Mouse (Mus musculus): ENCODE measurements around the gene Dnaaf2.

Gene Dnaaf2

DNA sequence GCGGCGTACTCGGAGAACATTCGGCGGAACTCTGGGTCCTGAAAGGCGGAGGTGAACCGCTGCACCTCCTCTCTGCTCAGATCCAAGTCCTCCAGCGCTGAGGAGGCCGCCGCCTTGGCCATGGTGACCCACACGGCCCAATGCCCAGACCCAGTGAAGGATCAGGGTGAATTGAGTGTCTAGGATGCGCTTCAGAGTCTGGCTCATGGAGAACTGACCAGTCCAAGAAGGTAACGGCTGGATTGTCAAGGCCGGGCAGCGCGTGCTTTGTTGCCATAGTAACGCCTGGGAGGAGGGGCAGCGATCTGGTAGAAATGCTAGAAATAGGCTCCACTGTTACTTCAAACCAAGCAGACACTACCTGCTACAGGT is at the start of gene Dnaaf2:
TSS of gene Dnaaf2 (minus strand) at position 266 of the 372 bp plus-strand sequence.
- ChIA-PET CTCF (interaction anchor here in 1 of 4 experiments (1.5 kb wide), 1 partner anchor 14 kb away, joined by 6 read pairs; the partner anchor contains the start of genes Mgat2 and Rpl36al), POLR2A (interaction anchor here in 3 of 4 experiments (1.2 to 4.8 kb wide), 12 partner anchors 9 to 101 kb away, joined by 3 to 32 read pairs (median 6); partner anchors contain the start of genes Mgat2 (in 2 of the 3), Rps29 (in 2 of the 3), Lrr1 (in 1 of the 3) and Rpl36al (in 1 of the 3))

DNA sequence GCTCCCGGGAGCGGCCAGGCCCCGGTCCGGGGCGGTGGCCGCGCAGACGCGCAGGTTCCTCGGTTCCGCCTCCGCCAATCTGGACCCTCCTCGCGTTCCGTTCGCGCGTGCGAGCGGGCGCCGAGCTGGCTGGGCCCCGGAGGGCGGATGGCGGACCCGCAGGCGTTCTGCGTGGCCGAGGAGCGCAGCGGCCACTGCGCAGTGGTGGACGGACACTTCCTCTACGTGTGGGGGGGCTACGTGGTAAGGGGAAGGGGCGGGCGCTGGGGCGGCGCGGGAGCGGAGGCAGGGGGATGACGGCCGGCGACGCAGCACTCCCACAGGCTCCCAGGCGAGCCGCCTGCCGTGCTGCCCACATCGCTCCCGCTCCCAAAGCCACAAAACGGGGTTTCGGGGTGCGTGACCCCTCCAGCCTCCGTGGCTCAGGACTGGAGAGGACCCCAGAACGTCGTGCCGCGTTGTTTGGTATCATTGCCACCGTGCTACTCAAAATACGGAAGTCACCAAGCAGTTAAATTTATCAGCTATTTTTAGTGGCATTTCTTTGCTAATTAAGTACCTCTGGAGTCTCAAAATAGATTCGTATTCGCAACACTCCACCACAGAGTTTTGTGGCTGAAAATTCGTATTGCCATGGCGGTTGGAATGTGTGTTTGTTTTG is 43.7 kb upstream of the Dnaaf2 start:
- POLR2A ChIA-PET, result interaction anchor here in 3 of 4 experiments (0.6 to 2.1 kb wide), 9 partner anchors 9 to 87 kb away, joined by 3 to 10 read pairs (median 4); partner anchors contain the start of gene Pole2 (in 1 of the 3)
- CTCF ChIA-PET, result interaction anchor here in 2 of 4 experiments (1.8 to 1.9 kb wide), 2 partner anchors 13 kb away, joined by 4 to 6 read pairs; no protein-coding TSS in a partner anchor

DNA sequence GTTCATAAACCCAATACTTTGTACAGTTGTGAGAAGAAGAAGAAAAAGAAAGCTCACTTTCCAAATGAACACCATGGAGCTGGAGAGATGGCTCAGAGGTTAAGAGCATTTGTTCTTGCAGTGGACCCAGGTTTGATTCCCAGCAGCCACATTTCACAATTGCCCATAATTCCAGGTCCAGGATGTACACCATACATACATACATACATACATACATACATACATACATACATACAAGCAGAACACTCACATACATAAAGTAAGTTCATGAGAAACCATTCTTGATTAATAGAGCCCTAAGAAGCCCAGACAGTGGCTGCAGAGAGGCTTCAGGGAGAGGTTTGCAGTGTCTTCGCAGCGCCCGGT is 43.2 kb upstream of the Dnaaf2 start:
- ChIA-PET CTCF (interaction anchor here in 3 of 4 experiments (0.6 to 1.9 kb wide), 3 partner anchors 12 to 13 kb away, joined by 4 to 6 read pairs (median 4); no protein-coding TSS in a partner anchor), POLR2A (interaction anchor here in 3 of 4 experiments (0.6 to 2.1 kb wide), 7 partner anchors 10 to 459 kb away, joined by 3 to 10 read pairs (median 3); partner anchors contain the start of gene Pole2 (in 1 of the 3))

DNA sequence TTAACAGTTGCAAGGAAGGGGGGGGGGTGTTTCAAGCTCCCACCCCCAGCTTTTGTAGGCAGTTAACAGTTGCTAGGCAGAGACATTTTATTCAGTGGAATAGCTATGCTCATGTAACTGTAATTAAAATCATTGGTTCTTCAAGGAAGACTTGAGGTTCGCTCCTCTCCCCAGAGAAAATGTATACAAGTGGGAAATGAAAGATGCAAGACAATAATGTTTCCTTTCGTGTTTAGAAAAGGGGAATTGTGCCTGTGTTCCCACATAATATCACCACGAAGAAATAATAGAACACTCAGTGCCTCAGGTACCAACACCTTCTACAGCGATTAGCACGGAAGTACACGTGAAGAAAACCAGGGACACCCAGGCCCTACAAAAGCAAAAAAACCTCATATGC is 42.6 kb upstream of the Dnaaf2 start, which contains the start of gene Klhdc1:
TSS of gene Klhdc1 (plus strand) at position 301 of the 400 bp plus-strand sequence.
- CTCF ChIA-PET, result interaction anchor here in 3 of 4 experiments (0.6 to 1.9 kb wide), 3 partner anchors 12 kb away, joined by 4 to 6 read pairs (median 4); no protein-coding TSS in a partner anchor
- POLR2A ChIA-PET, result interaction anchor here in 2 of 4 experiments (0.6 to 2.1 kb wide), 3 partner anchors 10 to 460 kb away, joined by 3 to 10 read pairs (median 3); no protein-coding TSS in a partner anchor

DNA sequence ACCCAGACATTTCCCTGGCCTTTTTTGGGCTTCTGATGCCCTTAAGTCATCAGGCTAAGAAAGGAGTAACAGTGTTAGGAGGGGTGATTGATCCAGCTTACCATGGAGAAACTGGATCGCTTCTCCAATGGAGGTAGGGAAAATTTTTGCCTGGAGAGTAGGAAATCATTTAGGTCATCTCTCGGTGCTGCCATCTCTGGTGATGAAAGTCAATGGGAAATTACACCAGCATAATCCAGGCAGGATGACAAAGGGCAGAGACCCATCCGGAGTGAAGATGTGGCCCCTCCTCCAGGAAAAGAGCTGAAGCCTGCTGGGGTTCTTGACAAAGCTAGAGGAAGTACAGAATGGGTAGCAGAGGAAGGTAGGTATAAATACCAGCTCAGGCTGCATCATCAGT is 40.1 kb upstream of the Dnaaf2 start:
- ChIA-PET POLR2A (interaction anchor here in 3 of 4 experiments (0.6 to 1.2 kb wide), 4 partner anchors 8 to 32 kb away, joined by 3 to 5 read pairs (median 4); partner anchors contain the start of gene Pole2 (in 1 of the 3)), CTCF (interaction anchor here in 1 of 4 experiments (0.6 kb wide), 1 partner anchor 9 kb away, joined by 3 read pairs; no protein-coding TSS in a partner anchor)

DNA sequence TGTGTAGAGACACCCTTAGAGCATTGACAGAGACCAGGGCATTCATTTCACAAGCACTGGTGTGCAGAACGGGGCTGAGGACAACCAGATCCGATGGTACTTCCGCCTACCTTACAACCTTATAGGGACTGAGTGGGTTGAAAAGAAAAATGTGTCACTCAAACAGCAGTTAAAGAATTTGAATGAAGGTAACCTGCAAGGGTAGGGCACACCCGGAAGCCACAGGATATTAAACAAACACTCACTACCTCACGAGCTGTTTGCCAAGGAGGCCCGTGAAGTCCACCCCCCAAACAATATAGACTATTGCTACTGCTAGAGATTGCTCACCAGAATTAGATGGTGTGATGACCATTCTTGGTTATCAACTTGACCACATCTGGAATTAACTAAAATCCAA is 37.6 kb upstream of the Dnaaf2 start:
- CTCF ChIA-PET, result interaction anchor here in 1 of 4 experiments (0.6 kb wide), 1 partner anchor 30 kb away, joined by 4 read pairs; no protein-coding TSS in a partner anchor
- POLR2A ChIA-PET, result no interaction called here

DNA sequence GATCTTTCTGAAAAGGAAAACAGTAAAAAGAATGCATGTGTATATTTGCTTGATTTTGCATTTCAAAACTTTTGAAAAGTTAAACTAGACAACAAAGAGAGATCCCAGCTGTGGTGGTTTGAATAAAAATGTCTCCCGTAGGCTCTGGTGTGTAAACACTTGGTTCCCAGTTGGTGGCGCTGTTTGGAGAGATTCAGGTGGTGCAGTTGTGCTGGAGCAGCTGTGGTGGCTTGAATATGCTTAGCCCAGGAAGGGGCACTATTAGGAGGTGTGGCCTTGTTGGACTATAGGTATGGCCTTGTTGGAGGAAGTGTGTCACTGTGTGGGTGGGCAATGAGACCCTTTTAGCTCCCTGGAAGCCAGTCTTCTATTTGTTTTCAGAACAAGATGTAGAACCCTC is 31.0 kb upstream of the Dnaaf2 start:
- CTCF ChIA-PET, result interaction anchor here (0.5 to 1.9 kb wide), 30 partner anchors 9 to 774 kb away, joined by 3 to 11 read pairs (median 4); partner anchors contain the start of genes Klhdc1 (in 2 of the 4), Gm49383 (in 1 of the 4) and Lrr1 (in 1 of the 4)

DNA sequence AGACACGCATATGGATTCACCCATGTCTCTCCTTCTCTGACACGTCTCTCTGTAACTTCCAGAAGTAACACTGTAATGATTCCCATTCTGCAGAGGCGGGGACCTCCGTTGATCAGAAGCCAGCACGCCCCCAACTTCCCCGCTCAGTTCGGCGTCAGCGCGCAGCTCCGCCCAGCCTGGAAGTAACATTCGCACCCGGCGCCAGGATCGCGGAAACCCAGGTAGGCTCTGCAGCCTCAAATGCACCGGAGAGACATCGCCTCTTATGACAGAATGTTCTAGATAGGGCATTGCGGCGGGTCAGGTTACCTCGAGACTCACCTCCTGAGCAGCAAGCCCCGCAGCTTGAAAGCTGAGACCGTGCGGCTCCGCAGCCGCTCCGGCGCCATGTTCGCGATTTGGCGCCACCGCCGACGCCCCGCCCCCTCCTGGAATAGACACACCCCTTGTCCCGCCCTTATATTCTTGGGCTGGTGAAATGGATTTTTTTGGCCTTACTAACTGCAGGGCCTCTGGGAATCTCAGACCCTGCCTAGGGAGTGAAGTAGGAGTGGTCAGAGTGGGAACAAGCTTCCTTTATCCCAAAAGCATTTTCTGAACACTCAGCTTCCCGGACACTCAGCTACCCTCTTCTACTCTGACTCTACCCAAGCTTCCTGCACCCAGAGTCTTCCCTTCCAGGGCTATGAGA is 29.7 kb upstream of the Dnaaf2 start, which contains the start of gene Pole2:
TSS of gene Pole2 (minus strand) at position 420 of the 691 bp plus-strand sequence.
- POLR2A ChIA-PET, result interaction anchor here in 3 of 4 experiments (0.5 to 5.8 kb wide), 40 partner anchors 9 to 883 kb away, joined by 3 to 35 read pairs (median 4); partner anchors contain the start of genes Rps29 (in 2 of the 3), Arf6 (in 1 of the 3), Gm9887 (in 1 of the 3) and Lrr1 (in 1 of the 3)
- CTCF ChIA-PET, result interaction anchor here in 3 of 4 experiments (0.6 to 1.5 kb wide), 7 partner anchors 14 to 106 kb away, joined by 3 to 8 read pairs (median 3); no protein-coding TSS in a partner anchor

More for the DNA sequence above, 31.0 kb upstream of the Dnaaf2 start:
- POLR2A ChIA-PET, result interaction anchor here (0.6 to 3.3 kb wide), 27 partner anchors 9 to 343 kb away, joined by 3 to 17 read pairs (median 3); partner anchors contain the start of genes Rps29 (in 2 of the 4), Gm49383 (in 1 of the 4), Gm49384 (in 1 of the 4) and Klhdc1 (in 1 of the 4)

DNA sequence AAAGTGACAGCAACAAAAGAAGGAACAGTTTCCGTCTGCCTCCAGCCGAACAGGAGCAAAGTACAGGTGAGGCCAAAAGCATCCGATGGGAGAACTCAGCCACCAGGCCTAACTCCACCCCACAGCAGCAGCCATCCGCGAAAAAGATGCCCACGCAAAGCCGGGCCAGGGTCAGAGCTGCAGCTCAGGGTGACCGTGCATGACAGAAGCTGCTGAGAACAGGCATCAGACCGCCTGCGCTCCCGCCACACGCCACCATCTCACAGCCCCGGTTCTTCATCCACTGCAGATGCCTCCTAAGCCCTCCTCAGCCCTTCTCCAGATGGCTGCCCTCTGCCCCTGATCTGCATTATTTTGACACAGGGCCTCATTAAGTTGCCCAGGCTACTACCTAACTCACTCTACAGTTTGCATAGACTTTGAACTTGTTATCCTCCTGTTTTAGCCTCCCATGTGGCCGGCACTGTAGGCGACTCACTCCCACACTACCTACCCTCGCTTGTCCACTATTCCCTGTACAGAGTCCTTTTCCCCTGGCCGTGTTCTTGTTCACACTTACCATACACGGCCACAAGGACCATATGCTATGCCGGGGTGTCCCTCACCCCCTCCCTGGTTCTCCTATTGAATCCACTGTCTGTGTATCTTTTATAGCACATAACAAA is 22.5 kb upstream of the Dnaaf2 start:
- CTCF ChIA-PET, result interaction anchor here in 1 of 4 experiments (0.6 kb wide), 1 partner anchor 109 kb away, joined by 3 read pairs; no protein-coding TSS in a partner anchor
- POLR2A ChIA-PET, result interaction anchor here in 2 of 4 experiments (1.6 kb wide), 3 partner anchors 10 to 52 kb away, joined by 3 to 7 read pairs (median 6); partner anchors contain the start of gene Lrr1 (in 1 of the 2)

DNA sequence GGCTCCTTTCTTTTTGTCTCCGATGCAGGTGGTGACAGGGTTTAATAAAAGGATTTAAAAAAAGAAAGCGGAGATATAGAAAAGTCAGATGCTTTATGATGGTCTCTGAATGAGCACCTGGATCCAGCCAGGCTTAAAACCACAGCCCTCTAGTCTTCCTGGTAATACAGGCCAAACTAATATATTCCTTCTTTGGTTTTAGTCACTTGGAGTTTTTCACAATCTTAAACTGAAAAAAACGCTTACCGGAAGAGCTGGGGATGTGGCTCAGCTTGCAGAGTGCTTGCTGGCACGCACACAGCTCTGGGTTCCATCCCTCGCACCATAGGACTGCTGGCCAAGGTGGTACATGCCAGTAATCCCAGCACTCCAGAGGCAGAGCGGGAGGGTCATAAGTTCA is 18.4 kb upstream of the Dnaaf2 start:
- CTCF ChIA-PET, result no interaction called here

DNA sequence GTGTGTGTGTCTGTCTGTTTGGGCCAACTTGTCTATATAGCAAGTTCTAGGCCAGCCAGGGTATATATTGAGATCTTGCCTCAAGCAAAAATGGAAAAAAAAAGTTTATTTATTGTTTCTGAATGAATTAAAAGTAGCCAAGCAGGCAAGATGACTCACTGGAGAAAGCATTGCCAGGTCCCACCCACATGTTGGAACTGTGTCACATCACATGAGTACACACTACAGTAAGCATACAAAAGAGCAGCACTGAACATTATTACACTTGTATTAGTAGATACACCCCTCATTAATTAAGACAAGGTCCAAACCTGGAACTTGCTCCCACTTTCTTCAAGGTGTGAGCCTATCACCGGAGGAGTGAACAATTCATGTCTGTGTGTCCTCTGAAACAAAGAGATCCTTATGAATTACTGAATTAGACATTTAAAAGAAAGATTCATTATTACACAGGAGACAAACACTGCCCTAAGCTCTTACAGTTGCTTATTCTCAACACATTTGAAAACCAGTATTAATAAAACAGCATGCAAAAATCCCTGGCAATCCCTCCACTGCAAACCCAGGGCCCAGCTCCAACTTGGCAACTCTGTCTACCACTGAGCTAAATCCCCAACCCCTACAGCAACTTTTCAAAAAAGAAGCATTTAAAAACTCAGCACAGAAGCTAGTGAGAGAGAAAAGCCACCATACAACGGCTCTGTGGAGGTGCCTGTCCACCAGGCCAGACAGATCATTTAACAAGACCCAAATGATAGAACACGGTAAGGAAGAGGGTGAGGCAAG is 17.0 kb upstream of the Dnaaf2 start:
- POLR2A ChIA-PET, result interaction anchor here in 2 of 4 experiments (0.6 to 4.9 kb wide), 4 partner anchors 11 to 117 kb away, joined by 3 to 35 read pairs (median 4); partner anchors contain the start of gene Pole2 (in 1 of the 2)
- CTCF ChIA-PET, result interaction anchor here in 2 of 4 experiments (1.3 to 1.8 kb wide), 2 partner anchors 11 to 12 kb away, joined by 3 to 8 read pairs; partner anchors contain the start of gene Gm49384 (in 1 of the 2)

More for the DNA sequence above, 18.4 kb upstream of the Dnaaf2 start:
- POLR2A ChIA-PET, result interaction anchor here in 1 of 4 experiments (4.9 kb wide), 1 partner anchor 9 kb away, joined by 35 read pairs; the partner anchor contains the start of gene Pole2

DNA sequence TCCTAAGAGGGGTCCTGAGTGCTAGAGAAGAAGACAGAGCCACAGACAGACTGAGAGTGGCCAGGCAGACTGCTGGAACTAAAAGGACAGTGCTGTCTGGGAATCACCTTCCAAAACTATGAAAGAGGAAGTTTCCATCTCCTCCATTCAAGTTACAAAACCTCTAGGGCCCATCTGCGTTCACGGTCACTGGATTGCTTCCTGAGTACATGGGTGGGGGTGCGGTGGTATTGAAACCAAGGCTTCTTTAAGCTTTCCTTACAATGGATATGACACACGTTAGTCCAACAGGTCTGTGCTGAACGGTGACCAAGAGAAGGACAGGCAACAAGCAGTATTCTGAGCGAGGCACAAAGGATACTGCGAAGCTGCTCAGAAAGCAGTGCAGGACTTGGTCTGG is 16.2 kb upstream of the Dnaaf2 start:
- CTCF ChIA-PET, result interaction anchor here (0.6 to 1.8 kb wide), 8 partner anchors 9 to 480 kb away, joined by 3 to 8 read pairs (median 4); partner anchors contain the start of gene Gm49384 (in 1 of the 4)
- POLR2A ChIA-PET, result interaction anchor here in 3 of 4 experiments (0.6 to 4.9 kb wide), 5 partner anchors 11 to 515 kb away, joined by 3 to 35 read pairs (median 3); partner anchors contain the start of gene Pole2 (in 1 of the 3)

DNA sequence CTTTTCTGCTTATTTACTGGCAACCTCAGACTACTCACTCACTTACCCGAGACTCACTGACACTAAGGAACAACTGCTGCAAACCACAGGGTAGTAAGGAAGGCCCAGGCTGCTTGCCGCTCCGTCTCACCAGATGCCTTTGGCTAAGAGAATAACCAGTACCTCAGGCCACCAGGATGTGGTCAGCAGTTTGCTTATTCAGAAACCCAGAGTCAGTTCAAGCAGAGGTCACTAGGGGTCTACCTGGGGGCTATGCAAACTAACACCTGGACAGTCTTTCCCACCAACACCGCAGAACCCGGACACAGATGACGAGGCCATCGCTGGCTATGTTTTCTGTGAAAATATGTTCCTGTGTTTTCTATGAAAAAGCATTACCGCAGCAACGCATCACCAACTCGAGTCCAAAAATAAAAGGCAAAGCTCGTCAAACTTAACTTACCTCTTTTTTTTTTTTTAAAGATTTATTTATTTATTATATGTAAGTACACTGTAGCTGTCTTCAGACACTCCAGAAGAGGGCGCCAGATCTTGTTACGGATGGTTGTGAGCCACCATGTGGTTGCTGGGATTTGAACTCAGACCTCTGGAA is 15.1 kb upstream of the Dnaaf2 start:
- CTCF ChIA-PET, result interaction anchor here (0.6 to 1.8 kb wide), 11 partner anchors 10 to 481 kb away, joined by 3 to 8 read pairs (median 3); partner anchors contain the start of gene Pole2 (in 1 of the 4)
- POLR2A ChIA-PET, result interaction anchor here in 2 of 4 experiments (0.6 to 4.9 kb wide), 5 partner anchors 12 to 29 kb away, joined by 3 to 35 read pairs (median 3); partner anchors contain the start of genes Mgat2 (in 1 of the 2), Pole2 (in 1 of the 2) and Rpl36al (in 1 of the 2)

DNA sequence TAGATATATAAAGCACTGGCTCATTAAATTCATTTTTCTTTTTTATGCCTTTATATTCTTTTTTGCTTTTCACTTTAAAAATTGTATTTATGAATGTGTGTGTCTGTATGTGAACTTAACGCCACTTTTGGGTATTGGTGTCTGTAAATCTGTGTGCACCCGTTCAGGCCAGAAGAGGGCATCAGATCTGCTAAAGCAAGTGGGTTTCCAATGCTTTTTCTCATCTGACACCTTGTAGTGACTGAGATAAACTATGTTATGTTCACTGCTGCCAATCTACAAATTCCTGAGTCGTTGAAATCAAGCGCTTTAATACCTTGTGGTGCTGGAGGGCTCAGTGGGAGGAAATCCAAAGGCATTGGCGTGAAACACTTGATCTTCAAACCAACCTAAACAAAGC is 12.8 kb upstream of the Dnaaf2 start:
- ChIA-PET CTCF (interaction anchor here (0.5 to 2.4 kb wide), 8 partner anchors 14 to 930 kb away, joined by 3 to 7 read pairs (median 4); partner anchors contain the start of gene Gm49383 (in 1 of the 4)), POLR2A (interaction anchor here in 3 of 4 experiments (0.6 to 2.2 kb wide), 26 partner anchors 9 to 856 kb away, joined by 3 to 15 read pairs (median 5); partner anchors contain the start of genes Rps29 (in 2 of the 3), Dnaaf2 (in 1 of the 3), Gm49383 (in 1 of the 3) and Lrr1 (in 1 of the 3))

Data from embryonic stem cell, embryonic (primary cell).